Mouse (Mus musculus) spleen, postnatal 36 days (tissue): ENCODE results near the gene Btbd35f24.
"Not testable (repeated sequence)": the region's sequence is repeated elsewhere in the genome, so short reads cannot be mapped to it uniquely, and the experiment has no call there.

ENCODE experiments used
- DNase-seq, 2 experiments: peaks; one replicate each; pipeline ENCODE4 v3.0.0; 2022; ENCODE audit warnings: low spot score in 2 of 2, mixed read lengths in 1 of 2

Btbd35f24 gene

GRCm38 (mm10) chrX:3195727-3196126, at the start of gene Btbd35f24:
Gene Btbd35f24, minus strand, starts transcription at chrX:3195827.
- DNase-seq, result not testable (repeated sequence)
